Mouse (Mus musculus): ENCODE measurements around the gene Them7. TPM values are rescaled to one million over a fixed set of nuclear protein-coding genes. Genes with fewer than 3 reads are reported as not detected.

The Them7 gene
- polyA plus RNA-seq, 1 experiment from 2014 or later: 0.87 TPM

- WGBS: 77% methylated on average over 4 of the region's 4 CpGs
Measured at GRCm38 (mm10) chr2:105375705-105376104, 151.6 kb downstream of the Them7 start.

GRCm38 (mm10) chr2:105379682-105380081 lies 155.6 kb downstream of the Them7 start:
- Histone ChIP-seq H3K27ac (no peak overlapping the region), H3K4me2 (no peak overlapping the region), H3K36me3 (peaks cover 6% of the 10 kb centered on the region), H3K9me3 (no peaks in the 10 kb centered on the region), H3K27me3 (no peaks in the 10 kb centered on the region), H3K4me3 (replicated peaks) (no peak overlapping the region), H3K9ac (replicated peaks) (no peak overlapping the region), H3K4me1 (replicated peaks) (no peaks in the 10 kb centered on the region)
- no peak for ATAC-seq (ENCODE audit: insufficient number of reproducible peaks, insufficient read depth, low FRiP score, low TSS enrichment, low read depth)
- 78% methylated on average over 1 of the region's 1 CpGs for WGBS

More at GRCm38 (mm10) chr2:105375705-105376104, 151.6 kb downstream of the Them7 start:
- Histone ChIP-seq H3K9me3 (no peaks in the 10 kb centered on the region), H3K27ac (no peak overlapping the region), H3K4me3 (replicated peaks) (no peak overlapping the region), H3K27me3 (peaks cover 3% of the 10 kb centered on the region), H3K9ac (replicated peaks) (no peak overlapping the region), H3K4me1 (replicated peaks) (peaks cover 3% of the 10 kb centered on the region), H3K4me2 (no peak overlapping the region), H3K36me3 (no peaks in the 10 kb centered on the region)
- ATAC-seq (ENCODE audit: insufficient number of reproducible peaks, insufficient read depth, low FRiP score, low TSS enrichment, low read depth): no peak

GRCm38 (mm10) chr2:105380757-105381319 lies 156.7 kb downstream of the Them7 start:
- no peak overlapping the region for H3K4me2 ChIP-seq
- peaks cover 18% of the 10 kb centered on the region for H3K36me3 ChIP-seq
- no peak for ATAC-seq (ENCODE audit: insufficient number of reproducible peaks, insufficient read depth, low FRiP score, low TSS enrichment, low read depth)
- no peaks in the 10 kb centered on the region for H3K4me1 ChIP-seq (replicated peaks)
- no peak overlapping the region for H3K27ac ChIP-seq
- H3K27me3 ChIP-seq: no peaks in the 10 kb centered on the region
- WGBS: 84% methylated on average over 3 of the region's 3 CpGs
- H3K4me3 ChIP-seq (replicated peaks): no peak overlapping the region
- no peaks in the 10 kb centered on the region for H3K9me3 ChIP-seq
- H3K9ac ChIP-seq (replicated peaks): no peak overlapping the region

GRCm38 (mm10) chr2:105383063-105383462 lies 158.9 kb downstream of the Them7 start:
- Histone ChIP-seq H3K36me3 (peaks cover 40% of the 10 kb centered on the region), H3K27ac (no peak overlapping the region), H3K9ac (replicated peaks) (no peak overlapping the region), H3K4me1 (replicated peaks) (no peaks in the 10 kb centered on the region), H3K27me3 (no peaks in the 10 kb centered on the region), H3K4me3 (replicated peaks) (no peak overlapping the region), H3K9me3 (no peaks in the 10 kb centered on the region), H3K4me2 (no peak overlapping the region)
- WGBS: 77% methylated on average over 8 of the region's 8 CpGs
- ATAC-seq (ENCODE audit: insufficient number of reproducible peaks, insufficient read depth, low FRiP score, low TSS enrichment, low read depth): no peak

- no peaks in the 10 kb centered on the region for H3K4me1 ChIP-seq (replicated peaks)
- H3K27me3 ChIP-seq: no peaks in the 10 kb centered on the region
- no peaks in the 10 kb centered on the region for H3K9me3 ChIP-seq
- no peak for ATAC-seq (ENCODE audit: insufficient number of reproducible peaks, insufficient read depth, low FRiP score, low TSS enrichment, low read depth)
- H3K4me3 ChIP-seq (replicated peaks): no peak overlapping the region
- 83% methylated on average over 3 of the region's 3 CpGs for WGBS
- H3K4me2 ChIP-seq: no peak overlapping the region
- H3K9ac ChIP-seq (replicated peaks): no peak overlapping the region
- peaks cover 59% of the 10 kb centered on the region for H3K36me3 ChIP-seq
- no peak overlapping the region for H3K27ac ChIP-seq
Measured at GRCm38 (mm10) chr2:105384998-105385397, 160.9 kb downstream of the Them7 start.

GRCm38 (mm10) chr2:105386418-105386817 lies 162.3 kb downstream of the Them7 start:
- no peak overlapping the region for H3K9ac ChIP-seq (replicated peaks)
- no peaks in the 10 kb centered on the region for H3K4me1 ChIP-seq (replicated peaks)
- H3K4me2 ChIP-seq: no peak overlapping the region
- no peaks in the 10 kb centered on the region for H3K9me3 ChIP-seq
- H3K27ac ChIP-seq: no peak overlapping the region
- ATAC-seq (ENCODE audit: insufficient number of reproducible peaks, insufficient read depth, low FRiP score, low TSS enrichment, low read depth): no peak
- 82% methylated on average over 4 of the region's 4 CpGs for WGBS
- H3K36me3 ChIP-seq: peaks cover 72% of the 10 kb centered on the region
- H3K4me3 ChIP-seq (replicated peaks): no peak overlapping the region
- no peaks in the 10 kb centered on the region for H3K27me3 ChIP-seq

- Histone ChIP-seq H3K9me3 (no peaks in the 10 kb centered on the region), H3K9ac (replicated peaks) (no peak overlapping the region), H3K4me3 (replicated peaks) (no peak overlapping the region), H3K27ac (no peak overlapping the region), H3K36me3 (peaks cover 99% of the 10 kb centered on the region), H3K27me3 (no peaks in the 10 kb centered on the region), H3K4me1 (replicated peaks) (no peaks in the 10 kb centered on the region), H3K4me2 (no peak overlapping the region)
- no peak for ATAC-seq (ENCODE audit: insufficient number of reproducible peaks, insufficient read depth, low FRiP score, low TSS enrichment, low read depth)
- 95% methylated on average over 17 of the region's 17 CpGs for WGBS
Measured at GRCm38 (mm10) chr2:105389007-105389890, 165.1 kb downstream of the Them7 start.

- no peak for ATAC-seq (ENCODE audit: insufficient number of reproducible peaks, insufficient read depth, low FRiP score, low TSS enrichment, low read depth)
- peaks cover 99% of the 10 kb centered on the region for H3K36me3 ChIP-seq
- no peak overlapping the region for H3K4me2 ChIP-seq
- H3K4me3 ChIP-seq (replicated peaks): no peak overlapping the region
- H3K4me1 ChIP-seq (replicated peaks): no peaks in the 10 kb centered on the region
- no peak overlapping the region for H3K27ac ChIP-seq
- 83% methylated on average over 6 of the region's 6 CpGs for WGBS
- H3K27me3 ChIP-seq: no peaks in the 10 kb centered on the region
- H3K9ac ChIP-seq (replicated peaks): no peak overlapping the region
- H3K9me3 ChIP-seq: no peaks in the 10 kb centered on the region
Measured at GRCm38 (mm10) chr2:105390653-105391413, 166.7 kb downstream of the Them7 start.

- H3K9ac ChIP-seq (replicated peaks): no peak overlapping the region
- no peaks in the 10 kb centered on the region for H3K9me3 ChIP-seq
- no peaks in the 10 kb centered on the region for H3K27me3 ChIP-seq
- H3K4me1 ChIP-seq (replicated peaks): no peaks in the 10 kb centered on the region
- peaks cover 96% of the 10 kb centered on the region for H3K36me3 ChIP-seq
- no peak for ATAC-seq (ENCODE audit: insufficient number of reproducible peaks, insufficient read depth, low FRiP score, low TSS enrichment, low read depth)
- WGBS: 95% methylated on average over 4 of the region's 4 CpGs
- no peak overlapping the region for H3K4me2 ChIP-seq
- H3K4me3 ChIP-seq (replicated peaks): no peak overlapping the region
- no peak overlapping the region for H3K27ac ChIP-seq
Measured at GRCm38 (mm10) chr2:105391414-105391784, 167.3 kb downstream of the Them7 start.

- WGBS: 78% methylated on average over 2 of the region's 2 CpGs
- H3K36me3 ChIP-seq: peaks cover 85% of the 10 kb centered on the region
- no peak for ATAC-seq (ENCODE audit: insufficient number of reproducible peaks, insufficient read depth, low FRiP score, low TSS enrichment, low read depth)
- no peaks in the 10 kb centered on the region for H3K9me3 ChIP-seq
- peaks cover 8% of the 10 kb centered on the region for H3K4me1 ChIP-seq (replicated peaks)
- no peak overlapping the region for H3K4me2 ChIP-seq
- no peak overlapping the region for H3K9ac ChIP-seq (replicated peaks)
- H3K4me3 ChIP-seq (replicated peaks): no peak overlapping the region
- no peak overlapping the region for H3K27ac ChIP-seq
- no peaks in the 10 kb centered on the region for H3K27me3 ChIP-seq
Measured at GRCm38 (mm10) chr2:105392514-105392913, 168.4 kb downstream of the Them7 start.

- H3K9me3 ChIP-seq: no peaks in the 10 kb centered on the region
- H3K4me2 ChIP-seq: no peak overlapping the region
- no peak for ATAC-seq (ENCODE audit: insufficient number of reproducible peaks, insufficient read depth, low FRiP score, low TSS enrichment, low read depth)
- H3K4me1 ChIP-seq (replicated peaks): peaks cover 16% of the 10 kb centered on the region
- no peak overlapping the region for H3K27ac ChIP-seq
- no peaks in the 10 kb centered on the region for H3K27me3 ChIP-seq
- H3K4me3 ChIP-seq (replicated peaks): no peak overlapping the region
- H3K36me3 ChIP-seq: peaks cover 66% of the 10 kb centered on the region
- WGBS: 96% methylated on average over 4 of the region's 4 CpGs
- no peak overlapping the region for H3K9ac ChIP-seq (replicated peaks)
Measured at GRCm38 (mm10) chr2:105394375-105394774, 170.3 kb downstream of the Them7 start.

Data from limb, embryonic 12.5 days (tissue).